Mouse (Mus musculus): Measurements from ENCODE around the gene Hoxa7. TPM values are rescaled to one million over a fixed set of nuclear protein-coding genes. Genes with fewer than 3 reads are reported as not detected.

Hoxa7 gene
- polyA plus RNA-seq, 1 experiment from 2014 or later: 0.34 TPM

DNA sequence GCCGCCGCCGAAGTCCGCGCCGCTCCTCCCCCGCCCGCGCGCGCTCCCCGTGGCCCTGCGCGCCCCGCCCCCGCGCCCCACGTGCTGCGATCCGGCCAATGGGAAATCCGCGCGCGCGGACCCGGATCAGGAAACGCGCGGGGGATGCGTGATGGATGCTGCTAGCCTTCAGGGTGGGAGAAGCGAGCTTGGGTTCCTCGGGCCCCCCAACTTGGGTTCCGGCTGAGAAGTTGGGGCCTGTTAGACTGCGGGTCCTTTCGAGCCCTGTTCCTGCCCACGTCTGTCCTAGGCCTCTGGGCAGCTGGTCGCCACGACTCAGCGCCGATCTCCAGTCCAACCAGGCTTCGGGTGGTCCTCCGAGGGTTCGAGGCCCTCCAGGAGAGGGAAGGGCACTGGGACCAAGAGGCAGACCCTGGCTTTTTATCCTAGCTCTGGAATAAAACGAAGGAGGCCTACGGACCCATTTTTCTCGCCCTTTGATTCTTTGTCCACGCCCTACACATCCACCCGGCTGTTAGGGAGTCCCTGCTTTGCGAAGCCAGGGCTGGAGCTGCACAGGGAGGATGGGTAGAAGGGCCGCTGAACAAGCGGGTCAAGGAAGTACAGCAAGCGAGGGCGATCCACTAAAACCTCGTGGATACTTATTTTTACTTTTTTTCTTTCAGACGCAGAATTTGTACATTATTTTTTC is 29.6 kb downstream of the Hoxa7 start:
- no peaks in the 10 kb centered on the region for H3K36me3 ChIP-seq (replicated peaks; ENCODE audit: control insufficient read depth, insufficient read depth, low read depth, low read length)
- WGBS: under 1% methylated on average over 43 of the region's 55 CpGs
- no peaks in the 10 kb centered on the region for H3K9me3 ChIP-seq (replicated peaks; ENCODE audit: control insufficient read depth, low read length)
- peaks cover 2% of the 10 kb centered on the region; the same call in 1 of the 2 replicates for H3K4me1 ChIP-seq (ENCODE audit: control insufficient read depth, insufficient read depth, low read length)
- peak; percentile 83 for DNase-seq (ENCODE audit: low spot score)
- no peak for ATAC-seq (replicated peaks; ENCODE audit: insufficient number of reproducible peaks, low FRiP score, low TSS enrichment, low read depth)
- peak overlapping the region; percentile 29 for H3K4me3 ChIP-seq (ENCODE audit: low read depth, low read length)
- peak overlapping the region; percentile 49 for H3K4me2 ChIP-seq (ENCODE audit: low read depth, low read length)
- H3K27ac ChIP-seq (replicated peaks; ENCODE audit: low read depth, low read length): no peak overlapping the region
- H3K27me3 ChIP-seq (ENCODE audit: control insufficient read depth, insufficient read depth, low read length): peaks cover 88% of the 10 kb centered on the region
- no peak overlapping the region; the same call in 1 of the 2 replicates for H3K9ac ChIP-seq (replicated peaks; ENCODE audit: low read length)

DNA sequence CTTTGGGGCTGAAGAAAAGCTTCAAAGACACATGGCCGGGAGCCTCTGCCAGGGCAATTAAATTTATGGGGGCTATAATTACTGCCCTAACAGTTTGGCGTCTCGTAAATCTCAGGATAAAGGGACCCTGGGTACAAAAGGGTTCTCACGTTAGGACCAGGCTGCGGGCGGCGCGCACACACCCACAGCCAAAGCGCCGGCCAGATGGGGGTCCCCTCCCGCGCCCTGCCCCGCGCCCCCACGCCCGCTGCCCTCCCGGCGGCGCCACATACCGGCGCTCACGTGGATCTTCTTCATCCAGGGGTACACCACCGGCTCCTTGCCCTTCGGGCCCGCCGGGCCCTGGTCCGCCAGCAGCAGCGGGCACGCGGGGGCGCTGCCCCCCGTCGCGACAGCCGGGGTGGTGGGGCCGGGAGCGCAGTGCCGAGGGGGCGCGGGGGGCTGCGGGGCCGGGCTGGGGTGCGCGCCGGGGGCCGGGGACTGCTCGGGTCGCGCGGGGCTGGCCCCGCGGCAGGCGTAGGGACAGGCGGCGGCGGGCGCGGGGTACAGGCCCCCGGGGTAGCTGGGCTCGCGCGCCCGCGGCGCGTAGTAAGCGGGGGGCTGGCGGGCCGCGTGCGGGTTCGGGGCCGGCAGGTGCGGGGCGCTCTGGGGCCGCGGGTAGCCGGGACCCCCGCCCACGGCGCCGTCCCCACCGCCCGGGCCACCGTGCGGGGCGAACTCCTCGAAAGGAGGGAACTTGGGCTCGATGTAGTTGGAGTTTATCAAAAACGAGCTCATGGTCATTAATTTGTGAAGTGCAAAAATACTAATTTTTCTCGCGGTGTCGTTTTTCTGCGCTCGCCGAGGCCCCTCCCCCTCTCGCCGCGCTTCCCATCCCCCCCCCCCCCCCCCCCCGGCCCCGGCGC is 30.5 kb downstream of the Hoxa7 start, which contains the start of gene Hoxa4:
Gene Hoxa4, minus strand, starts transcription at position 848 of the 905 bp plus-strand sequence.
- Histone ChIP-seq H3K9ac (replicated peaks; ENCODE audit: low read length) (no peak within 1 kb of the TSS; the same call in 1 of the 2 replicates), H3K4me1 (ENCODE audit: control insufficient read depth, insufficient read depth, low read length) (peaks cover 2% of the 10 kb centered on the region; the same call in 1 of the 2 replicates), H3K4me2 (ENCODE audit: low read depth, low read length) (peak within 1 kb of the TSS; percentile 49), H3K27ac (replicated peaks; ENCODE audit: low read depth, low read length) (no peak within 1 kb of the TSS), H3K27me3 (ENCODE audit: control insufficient read depth, insufficient read depth, low read length) (peaks cover 89% of the 10 kb centered on the region), H3K4me3 (ENCODE audit: low read depth, low read length) (peak within 1 kb of the TSS; percentile 29), H3K36me3 (replicated peaks; ENCODE audit: control insufficient read depth, insufficient read depth, low read depth, low read length) (no peaks in the 10 kb centered on the region), H3K9me3 (replicated peaks; ENCODE audit: control insufficient read depth, low read length) (no peaks in the 10 kb centered on the region)
- DNase-seq (ENCODE audit: low spot score) (no peak), ATAC-seq (replicated peaks; ENCODE audit: insufficient number of reproducible peaks, low FRiP score, low TSS enrichment, low read depth) (no peak)
- under 1% methylated on average over 68 of the region's 102 CpGs for WGBS

DNA sequence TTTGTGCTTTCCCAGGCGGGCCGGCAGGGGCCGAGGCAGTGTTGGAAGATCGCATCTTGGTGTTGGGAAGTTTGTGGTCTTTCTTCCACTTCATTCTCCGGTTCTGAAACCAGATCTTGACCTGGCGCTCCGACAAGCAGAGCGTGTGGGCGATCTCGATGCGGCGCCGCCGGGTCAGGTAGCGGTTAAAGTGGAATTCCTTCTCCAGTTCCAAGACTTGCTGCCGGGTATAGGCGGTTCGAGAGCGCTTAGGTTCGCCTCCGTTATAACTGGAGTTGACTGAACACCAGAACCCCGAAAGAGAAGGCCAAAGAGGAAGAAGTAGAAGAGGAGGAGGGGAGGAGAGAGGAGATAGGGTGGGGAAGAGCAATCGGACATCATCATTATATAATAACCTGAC is 31.2 kb downstream of the Hoxa7 start:
- Histone ChIP-seq H3K9ac (replicated peaks; ENCODE audit: low read length) (no peak overlapping the region), H3K27me3 (ENCODE audit: control insufficient read depth, insufficient read depth, low read length) (peaks cover 91% of the 10 kb centered on the region), H3K4me2 (ENCODE audit: low read depth, low read length) (no peak overlapping the region), H3K27ac (replicated peaks; ENCODE audit: low read depth, low read length) (no peak overlapping the region), H3K4me1 (ENCODE audit: control insufficient read depth, insufficient read depth, low read length) (peaks cover 2% of the 10 kb centered on the region; the same call in 1 of the 2 replicates), H3K36me3 (replicated peaks; ENCODE audit: control insufficient read depth, insufficient read depth, low read depth, low read length) (no peaks in the 10 kb centered on the region), H3K9me3 (replicated peaks; ENCODE audit: control insufficient read depth, low read length) (no peaks in the 10 kb centered on the region), H3K4me3 (ENCODE audit: low read depth, low read length) (peak overlapping the region; percentile 29; the same call in 1 of the 2 replicates)
- WGBS: under 1% methylated on average over 23 of the region's 23 CpGs
- DNase-seq (ENCODE audit: low spot score) (no peak), ATAC-seq (replicated peaks; ENCODE audit: insufficient number of reproducible peaks, low FRiP score, low TSS enrichment, low read depth) (no peak)

DNA sequence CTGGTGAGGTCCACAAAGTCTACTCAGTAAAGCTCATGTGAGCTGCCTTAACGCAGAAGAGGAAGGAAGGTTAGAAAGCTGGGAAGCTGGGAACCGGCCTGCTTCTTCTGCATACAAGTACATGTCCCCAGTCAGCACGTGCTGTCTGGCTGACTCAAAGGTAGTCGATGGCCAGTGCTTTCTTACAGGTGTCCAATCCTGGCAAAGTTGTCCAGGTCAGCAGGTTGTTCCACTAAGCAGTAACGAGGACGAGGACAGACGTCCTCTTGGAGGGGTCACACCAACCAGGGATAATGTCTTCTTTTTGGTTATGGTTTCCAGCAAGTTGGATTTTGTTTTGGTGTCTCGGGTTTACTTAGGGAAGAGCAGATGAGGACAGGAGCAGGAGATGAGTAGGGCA is 31.7 kb downstream of the Hoxa7 start:
- H3K4me1 ChIP-seq (ENCODE audit: control insufficient read depth, insufficient read depth, low read length): peaks cover 2% of the 10 kb centered on the region; the same call in 1 of the 2 replicates
- no peaks in the 10 kb centered on the region for H3K9me3 ChIP-seq (replicated peaks; ENCODE audit: control insufficient read depth, low read length)
- no peak overlapping the region for H3K9ac ChIP-seq (replicated peaks; ENCODE audit: low read length)
- H3K4me2 ChIP-seq (ENCODE audit: low read depth, low read length): no peak overlapping the region
- H3K4me3 ChIP-seq (ENCODE audit: low read depth, low read length): no peak overlapping the region
- DNase-seq (ENCODE audit: low spot score): no peak
- peaks cover 93% of the 10 kb centered on the region for H3K27me3 ChIP-seq (ENCODE audit: control insufficient read depth, insufficient read depth, low read length)
- no peaks in the 10 kb centered on the region for H3K36me3 ChIP-seq (replicated peaks; ENCODE audit: control insufficient read depth, insufficient read depth, low read depth, low read length)
- 7% methylated on average over 8 of the region's 8 CpGs for WGBS
- no peak overlapping the region for H3K27ac ChIP-seq (replicated peaks; ENCODE audit: low read depth, low read length)
- no peak for ATAC-seq (replicated peaks; ENCODE audit: insufficient number of reproducible peaks, low FRiP score, low TSS enrichment, low read depth)

DNA sequence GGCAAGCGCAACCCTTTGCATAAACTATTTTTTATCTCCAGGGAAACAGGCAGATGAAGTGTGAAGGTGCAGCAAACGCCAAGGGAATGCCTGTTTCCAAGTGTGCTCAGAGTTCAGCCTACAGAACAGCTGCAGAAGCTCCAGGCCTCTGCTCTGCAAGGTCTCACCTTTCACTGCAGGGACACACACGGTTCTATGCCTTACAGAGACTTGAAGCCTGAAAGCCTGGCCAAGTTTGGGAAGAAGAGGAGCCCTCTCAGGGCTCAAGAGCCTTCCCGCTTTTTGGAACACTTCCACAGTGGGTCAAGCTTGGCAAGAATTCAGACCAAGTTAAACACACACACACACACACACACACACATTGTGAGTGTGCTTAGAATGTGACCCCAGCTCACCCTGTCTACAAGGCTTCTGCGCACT is 32.5 kb downstream of the Hoxa7 start:
- peaks cover 2% of the 10 kb centered on the region; the same call in 1 of the 2 replicates for H3K4me1 ChIP-seq (ENCODE audit: control insufficient read depth, insufficient read depth, low read length)
- no peaks in the 10 kb centered on the region for H3K9me3 ChIP-seq (replicated peaks; ENCODE audit: control insufficient read depth, low read length)
- WGBS: 9% methylated on average over 5 of the region's 5 CpGs
- no peak overlapping the region for H3K9ac ChIP-seq (replicated peaks; ENCODE audit: low read length)
- H3K27ac ChIP-seq (replicated peaks; ENCODE audit: low read depth, low read length): no peak overlapping the region
- no peaks in the 10 kb centered on the region for H3K36me3 ChIP-seq (replicated peaks; ENCODE audit: control insufficient read depth, insufficient read depth, low read depth, low read length)
- no peak overlapping the region for H3K4me3 ChIP-seq (ENCODE audit: low read depth, low read length)
- DNase-seq (ENCODE audit: low spot score) (no peak), ATAC-seq (replicated peaks; ENCODE audit: insufficient number of reproducible peaks, low FRiP score, low TSS enrichment, low read depth) (no peak)
- no peak overlapping the region for H3K4me2 ChIP-seq (ENCODE audit: low read depth, low read length)
- H3K27me3 ChIP-seq (ENCODE audit: control insufficient read depth, insufficient read depth, low read length): peaks cover 93% of the 10 kb centered on the region

DNA sequence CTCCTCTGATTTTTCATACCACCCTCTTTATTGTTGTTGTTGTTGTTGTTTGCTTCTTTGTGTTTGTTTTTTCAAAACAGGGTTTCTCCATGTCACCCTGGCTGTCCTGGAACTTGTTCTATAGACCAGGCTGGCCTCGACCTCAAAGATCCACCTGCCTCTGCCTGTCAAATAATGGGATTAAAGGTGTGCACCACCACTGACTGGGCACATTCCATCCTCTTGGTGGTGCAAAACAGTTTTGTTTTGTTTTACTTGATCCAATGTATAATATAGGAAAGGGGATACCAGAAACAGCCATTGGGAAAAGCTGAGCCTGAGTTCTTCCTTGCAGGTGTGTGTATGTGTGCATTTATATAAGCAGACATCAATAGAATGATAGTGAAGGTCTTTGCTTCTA is 35.2 kb downstream of the Hoxa7 start:
- Histone ChIP-seq H3K4me3 (ENCODE audit: low read depth, low read length) (no peak overlapping the region), H3K27ac (replicated peaks; ENCODE audit: low read depth, low read length) (no peak overlapping the region), H3K4me2 (ENCODE audit: low read depth, low read length) (no peak overlapping the region), H3K9ac (replicated peaks; ENCODE audit: low read length) (no peak overlapping the region), H3K4me1 (ENCODE audit: control insufficient read depth, insufficient read depth, low read length) (peaks cover 2% of the 10 kb centered on the region; the same call in 1 of the 2 replicates), H3K36me3 (replicated peaks; ENCODE audit: control insufficient read depth, insufficient read depth, low read depth, low read length) (no peaks in the 10 kb centered on the region), H3K9me3 (replicated peaks; ENCODE audit: control insufficient read depth, low read length) (no peaks in the 10 kb centered on the region), H3K27me3 (ENCODE audit: control insufficient read depth, insufficient read depth, low read length) (peaks cover 95% of the 10 kb centered on the region)
- 9% methylated on average over 1 of the region's 1 CpGs for WGBS
- ATAC-seq (replicated peaks; ENCODE audit: insufficient number of reproducible peaks, low FRiP score, low TSS enrichment, low read depth): no peak
- DNase-seq (ENCODE audit: low spot score): no peak

DNA sequence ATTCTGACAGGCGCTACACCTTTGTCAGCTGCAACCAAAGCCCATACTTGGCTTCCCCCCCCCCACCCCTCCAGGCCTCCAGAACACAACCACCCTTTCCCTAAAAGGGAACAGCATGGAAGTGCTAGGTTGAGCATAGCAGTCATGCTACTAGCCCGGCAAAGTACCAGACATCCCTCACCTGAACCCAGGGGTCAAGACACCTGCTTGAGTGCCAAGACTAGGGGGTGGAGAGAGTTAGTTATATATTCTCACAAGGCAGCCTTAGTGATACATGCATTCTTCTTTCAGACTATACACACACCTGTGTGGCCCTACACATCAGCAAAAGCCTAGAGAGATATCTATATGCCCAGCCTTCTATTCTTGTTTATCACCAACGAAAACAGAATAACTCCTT is 35.8 kb downstream of the Hoxa7 start:
- Histone ChIP-seq H3K4me3 (ENCODE audit: low read depth, low read length) (no peak overlapping the region), H3K27ac (replicated peaks; ENCODE audit: low read depth, low read length) (no peak overlapping the region), H3K27me3 (ENCODE audit: control insufficient read depth, insufficient read depth, low read length) (peaks cover 95% of the 10 kb centered on the region), H3K36me3 (replicated peaks; ENCODE audit: control insufficient read depth, insufficient read depth, low read depth, low read length) (no peaks in the 10 kb centered on the region), H3K4me1 (ENCODE audit: control insufficient read depth, insufficient read depth, low read length) (no peaks in the 10 kb centered on the region), H3K9me3 (replicated peaks; ENCODE audit: control insufficient read depth, low read length) (no peaks in the 10 kb centered on the region), H3K9ac (replicated peaks; ENCODE audit: low read length) (no peak overlapping the region), H3K4me2 (ENCODE audit: low read depth, low read length) (no peak overlapping the region)
- ATAC-seq (replicated peaks; ENCODE audit: insufficient number of reproducible peaks, low FRiP score, low TSS enrichment, low read depth) (no peak), DNase-seq (ENCODE audit: low spot score) (no peak)
- 7% methylated on average over 3 of the region's 3 CpGs for WGBS

Measured in embryonic facial prominence, embryonic 11.5 days (tissue).